Mouse (Mus musculus): ENCODE data around the gene Abr. TPM values are rescaled to one million over a fixed set of nuclear protein-coding genes. Genes with fewer than 3 reads are reported as not detected.

Abr gene
- polyA plus RNA-seq, 1 experiment from 2014 or later, result 40.4 TPM

GRCm38 (mm10) chr11:76497769-76498152, 124.4 kb downstream of the Abr start:
- Histone ChIP-seq H3K4me1 (ENCODE audit: insufficient read depth, low read length) (peaks cover 30% of the 10 kb centered on the region), H3K27me3 (ENCODE audit: insufficient read depth, low read length) (no peaks in the 10 kb centered on the region), H3K9ac (replicated peaks; ENCODE audit: low read length) (no peak overlapping the region), H3K4me2 (replicated peaks; ENCODE audit: low read depth, low read length) (no peak overlapping the region), H3K36me3 (ENCODE audit: insufficient read depth, low read length) (no peaks in the 10 kb centered on the region), H3K4me3 (ENCODE audit: low read length) (no peak overlapping the region), H3K27ac (ENCODE audit: low read length) (no peak overlapping the region; the same call in 1 of the 2 replicates), H3K9me3 (ENCODE audit: low read length) (no peaks in the 10 kb centered on the region)
- WGBS, result 86% methylated on average over 4 of the region's 4 CpGs
- ATAC-seq (ENCODE audit: low FRiP score, low TSS enrichment), result no peak

GRCm38 (mm10) chr11:76497066-76497768, 124.9 kb downstream of the Abr start:
- Histone ChIP-seq H3K36me3 (ENCODE audit: insufficient read depth, low read length) (no peaks in the 10 kb centered on the region), H3K4me2 (replicated peaks; ENCODE audit: low read depth, low read length) (no peak overlapping the region), H3K9ac (replicated peaks; ENCODE audit: low read length) (no peak overlapping the region), H3K9me3 (ENCODE audit: low read length) (no peaks in the 10 kb centered on the region), H3K4me3 (ENCODE audit: low read length) (no peak overlapping the region), H3K27ac (ENCODE audit: low read length) (no peak overlapping the region; the same call in 1 of the 2 replicates), H3K4me1 (ENCODE audit: insufficient read depth, low read length) (peaks cover 35% of the 10 kb centered on the region), H3K27me3 (ENCODE audit: insufficient read depth, low read length) (no peaks in the 10 kb centered on the region)
- 73% methylated on average over 9 of the region's 9 CpGs for WGBS
- no peak for ATAC-seq (ENCODE audit: low FRiP score, low TSS enrichment)

DNA sequence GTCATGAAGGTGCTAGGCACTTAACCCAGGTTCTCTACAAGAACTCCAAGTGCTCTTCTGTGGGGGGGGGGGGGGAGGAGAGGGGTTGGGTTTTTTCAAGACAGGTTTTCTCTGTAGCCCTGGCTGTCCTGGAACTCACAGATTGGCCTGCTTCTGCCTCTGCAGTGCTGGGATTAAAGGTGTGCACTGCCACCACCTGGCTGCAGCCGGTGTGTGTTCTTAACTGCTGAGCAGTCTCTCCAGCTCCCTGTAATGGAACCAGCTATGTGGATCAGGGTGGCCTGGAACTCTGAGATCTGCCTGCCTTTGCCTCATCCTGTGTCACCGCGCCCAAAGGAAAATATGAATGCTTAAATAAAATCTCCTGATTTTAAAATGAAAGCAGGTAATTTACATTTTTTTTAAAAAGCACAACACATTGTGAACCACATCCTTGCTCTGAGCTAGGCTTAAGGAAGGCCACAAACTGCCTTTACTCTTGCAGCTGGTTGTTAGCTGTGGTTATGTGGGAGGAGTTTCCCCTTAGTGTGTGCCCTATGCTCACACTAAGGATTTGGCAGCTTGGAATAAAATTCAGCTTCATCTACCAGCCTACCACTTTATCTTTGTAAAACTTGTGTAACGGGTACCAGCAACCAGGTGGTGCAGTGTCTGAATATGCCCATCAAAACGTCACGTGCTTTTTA, 125.9 kb downstream of the Abr start:
- WGBS, result 58% methylated on average over 6 of the region's 6 CpGs
- H3K4me3 ChIP-seq (ENCODE audit: low read length), result no peak overlapping the region
- H3K36me3 ChIP-seq (ENCODE audit: insufficient read depth, low read length), result no peaks in the 10 kb centered on the region
- no peaks in the 10 kb centered on the region for H3K9me3 ChIP-seq (ENCODE audit: low read length)
- H3K27me3 ChIP-seq (ENCODE audit: insufficient read depth, low read length), result no peaks in the 10 kb centered on the region
- no peak overlapping the region for H3K9ac ChIP-seq (replicated peaks; ENCODE audit: low read length)
- H3K27ac ChIP-seq (ENCODE audit: low read length), result no peak overlapping the region; the same call in 1 of the 2 replicates
- H3K4me1 ChIP-seq (ENCODE audit: insufficient read depth, low read length), result peaks cover 43% of the 10 kb centered on the region
- no peak overlapping the region for H3K4me2 ChIP-seq (replicated peaks; ENCODE audit: low read depth, low read length)
- no peak for ATAC-seq (ENCODE audit: low FRiP score, low TSS enrichment)

GRCm38 (mm10) chr11:76495127-76496028, 126.7 kb downstream of the Abr start:
- peak; percentile 37 for ATAC-seq (ENCODE audit: low FRiP score, low TSS enrichment)
- Histone ChIP-seq H3K27ac (ENCODE audit: low read length) (peak overlapping the region; percentile 96), H3K36me3 (ENCODE audit: insufficient read depth, low read length) (no peaks in the 10 kb centered on the region), H3K9ac (replicated peaks; ENCODE audit: low read length) (peak overlapping the region; percentile 86), H3K27me3 (ENCODE audit: insufficient read depth, low read length) (no peaks in the 10 kb centered on the region), H3K4me2 (replicated peaks; ENCODE audit: low read depth, low read length) (peak overlapping the region; percentile 53), H3K4me1 (ENCODE audit: insufficient read depth, low read length) (peaks cover 47% of the 10 kb centered on the region), H3K4me3 (ENCODE audit: low read length) (peak overlapping the region; percentile 70), H3K9me3 (ENCODE audit: low read length) (no peaks in the 10 kb centered on the region)
- 9% methylated on average over 19 of the region's 19 CpGs for WGBS

DNA sequence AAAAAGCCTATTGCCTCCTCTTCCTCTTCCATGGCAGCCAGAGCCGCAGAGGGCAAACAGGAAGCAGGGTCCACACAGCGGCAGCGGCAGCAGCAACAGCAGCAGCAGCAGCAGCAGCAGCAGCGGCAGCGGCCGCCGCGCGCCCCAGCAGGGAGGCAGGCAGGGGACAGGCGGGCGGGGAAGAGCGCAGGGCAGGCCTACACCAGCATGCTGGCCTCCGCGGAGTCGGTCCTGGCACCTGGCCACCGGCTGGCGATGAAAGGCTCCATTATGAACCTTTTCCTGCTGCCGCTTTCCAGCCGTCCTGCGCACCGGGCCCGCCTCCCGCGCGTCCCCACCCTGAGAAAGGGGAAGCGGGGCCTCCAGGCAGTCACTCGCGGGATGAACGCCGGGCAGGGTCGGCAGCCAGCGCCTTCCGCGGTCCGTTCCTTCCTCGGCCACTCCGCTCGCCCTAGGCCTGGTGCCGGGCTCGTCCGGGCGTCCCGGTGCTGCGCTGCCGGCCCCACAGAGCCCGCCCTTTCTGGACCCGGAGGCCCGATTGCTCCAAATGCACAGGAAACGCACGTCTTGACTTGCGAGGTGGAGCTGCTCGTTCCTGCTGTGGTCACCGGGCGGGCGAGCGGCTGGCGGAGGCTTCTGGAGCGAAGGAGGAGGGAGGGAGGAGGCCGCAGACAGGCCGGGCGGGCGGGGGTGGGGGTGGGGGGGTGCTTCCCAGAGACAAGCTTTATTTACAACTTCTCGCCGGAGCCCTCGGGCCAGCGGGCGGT, 127.6 kb downstream of the Abr start:
- H3K9ac ChIP-seq (replicated peaks; ENCODE audit: low read length), result peak overlapping the region; percentile 86
- peak overlapping the region; percentile 96 for H3K27ac ChIP-seq (ENCODE audit: low read length)
- H3K9me3 ChIP-seq (ENCODE audit: low read length), result no peaks in the 10 kb centered on the region
- no peaks in the 10 kb centered on the region for H3K27me3 ChIP-seq (ENCODE audit: insufficient read depth, low read length)
- H3K4me2 ChIP-seq (replicated peaks; ENCODE audit: low read depth, low read length), result peak overlapping the region; percentile 53
- H3K36me3 ChIP-seq (ENCODE audit: insufficient read depth, low read length), result no peaks in the 10 kb centered on the region
- ATAC-seq (ENCODE audit: low FRiP score, low TSS enrichment), result peak; percentile 66
- H3K4me3 ChIP-seq (ENCODE audit: low read length), result peak overlapping the region; percentile 70
- under 1% methylated on average over 56 of the region's 67 CpGs for WGBS
- peaks cover 52% of the 10 kb centered on the region for H3K4me1 ChIP-seq (ENCODE audit: insufficient read depth, low read length)

DNA sequence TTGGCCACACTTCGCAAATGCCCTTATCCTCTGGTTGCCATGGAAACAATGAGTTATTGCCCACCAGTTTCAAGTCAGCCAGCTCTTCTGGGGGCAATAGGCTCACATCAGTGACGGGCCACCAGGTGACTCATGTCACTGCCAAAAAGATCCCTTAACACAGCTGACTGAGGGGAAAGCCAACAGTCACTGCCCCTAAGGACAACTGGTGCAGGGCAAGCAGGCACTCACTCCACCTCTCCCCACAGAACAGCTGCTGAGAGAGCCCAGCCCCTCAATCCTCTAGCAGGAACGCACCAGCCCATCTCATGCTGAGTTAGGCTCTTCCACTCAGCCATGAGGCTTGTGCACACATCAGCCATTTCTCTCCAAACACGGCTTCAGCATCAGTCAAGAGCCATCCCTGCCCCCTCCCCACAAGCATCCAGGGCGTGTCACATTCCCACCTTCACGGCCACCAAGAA, 128.3 kb downstream of the Abr start:
- Histone ChIP-seq H3K4me1 (ENCODE audit: insufficient read depth, low read length) (peaks cover 58% of the 10 kb centered on the region), H3K36me3 (ENCODE audit: insufficient read depth, low read length) (no peaks in the 10 kb centered on the region), H3K9me3 (ENCODE audit: low read length) (no peaks in the 10 kb centered on the region), H3K27ac (ENCODE audit: low read length) (peak overlapping the region; percentile 96; the same call in 1 of the 2 replicates), H3K4me2 (replicated peaks; ENCODE audit: low read depth, low read length) (peak overlapping the region; percentile 53), H3K27me3 (ENCODE audit: insufficient read depth, low read length) (no peaks in the 10 kb centered on the region), H3K4me3 (ENCODE audit: low read length) (peak overlapping the region; percentile 70), H3K9ac (replicated peaks; ENCODE audit: low read length) (peak overlapping the region; percentile 86)
- 7% methylated on average over 6 of the region's 6 CpGs for WGBS
- peak; percentile 10; the same call in 1 of the 2 replicates for ATAC-seq (ENCODE audit: low FRiP score, low TSS enrichment)

DNA sequence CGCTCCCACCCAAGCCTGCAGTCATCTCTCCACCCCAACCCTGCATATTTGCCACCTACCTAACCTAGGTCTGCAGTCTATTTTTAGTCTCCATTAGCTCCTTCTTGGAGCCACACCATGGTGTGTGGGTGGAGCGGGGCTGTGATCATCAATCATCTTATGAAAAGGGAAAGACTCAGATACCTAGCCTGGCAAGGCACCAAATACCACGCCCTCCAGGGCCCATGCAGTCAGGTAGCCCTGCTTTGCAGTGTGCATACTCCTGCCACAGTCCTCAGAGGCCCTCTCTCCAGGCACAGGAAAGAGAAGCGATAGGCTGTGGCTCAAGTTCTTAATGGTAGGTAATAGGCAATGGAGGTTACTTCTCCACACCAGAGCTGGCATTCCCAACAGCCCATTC, 128.9 kb downstream of the Abr start:
- Histone ChIP-seq H3K4me3 (ENCODE audit: low read length) (peak overlapping the region; percentile 70), H3K27me3 (ENCODE audit: insufficient read depth, low read length) (no peaks in the 10 kb centered on the region), H3K36me3 (ENCODE audit: insufficient read depth, low read length) (no peaks in the 10 kb centered on the region), H3K9me3 (ENCODE audit: low read length) (no peaks in the 10 kb centered on the region), H3K4me2 (replicated peaks; ENCODE audit: low read depth, low read length) (peak overlapping the region; percentile 53), H3K27ac (ENCODE audit: low read length) (no peak overlapping the region), H3K4me1 (ENCODE audit: insufficient read depth, low read length) (peaks cover 59% of the 10 kb centered on the region), H3K9ac (replicated peaks; ENCODE audit: low read length) (peak overlapping the region; percentile 86; the same call in 1 of the 2 replicates)
- 73% methylated on average over 4 of the region's 4 CpGs for WGBS
- ATAC-seq (ENCODE audit: low FRiP score, low TSS enrichment), result no peak; the same call in 1 of the 2 replicates

GRCm38 (mm10) chr11:76491817-76492216, 130.3 kb downstream of the Abr start:
- no peak overlapping the region for H3K4me3 ChIP-seq (ENCODE audit: low read length)
- no peak overlapping the region for H3K9ac ChIP-seq (replicated peaks; ENCODE audit: low read length)
- peaks cover 65% of the 10 kb centered on the region for H3K4me1 ChIP-seq (ENCODE audit: insufficient read depth, low read length)
- no peak overlapping the region for H3K4me2 ChIP-seq (replicated peaks; ENCODE audit: low read depth, low read length)
- H3K9me3 ChIP-seq (ENCODE audit: low read length), result no peaks in the 10 kb centered on the region
- no peak overlapping the region for H3K27ac ChIP-seq (ENCODE audit: low read length)
- no peaks in the 10 kb centered on the region for H3K36me3 ChIP-seq (ENCODE audit: insufficient read depth, low read length)
- 55% methylated on average over 9 of the region's 9 CpGs for WGBS
- no peaks in the 10 kb centered on the region for H3K27me3 ChIP-seq (ENCODE audit: insufficient read depth, low read length)
- ATAC-seq (ENCODE audit: low FRiP score, low TSS enrichment), result no peak

- H3K9ac ChIP-seq (replicated peaks; ENCODE audit: low read length), result no peak overlapping the region; the same call in 1 of the 2 replicates
- H3K4me1 ChIP-seq (ENCODE audit: insufficient read depth, low read length), result peaks cover 54% of the 10 kb centered on the region
- ATAC-seq (ENCODE audit: low FRiP score, low TSS enrichment), result no peak
- no peaks in the 10 kb centered on the region for H3K9me3 ChIP-seq (ENCODE audit: low read length)
- WGBS, result 48% methylated on average over 6 of the region's 6 CpGs
- H3K4me3 ChIP-seq (ENCODE audit: low read length), result no peak overlapping the region
- H3K36me3 ChIP-seq (ENCODE audit: insufficient read depth, low read length), result 0 out of 2 replicates have a peak, but pooled peaks cover 6% of the 10 kb centered on the region
- H3K4me2 ChIP-seq (replicated peaks; ENCODE audit: low read depth, low read length), result no peak overlapping the region
- no peaks in the 10 kb centered on the region for H3K27me3 ChIP-seq (ENCODE audit: insufficient read depth, low read length)
- no peak overlapping the region for H3K27ac ChIP-seq (ENCODE audit: low read length)
These were observed 132.7 kb downstream of the Abr start for GRCm38 (mm10) chr11:76489407-76489806.

Measured in kidney, embryonic 16.5 days (tissue).